ENCODE assay signal across 1 mouse cellular context in the genomic region with DNA sequence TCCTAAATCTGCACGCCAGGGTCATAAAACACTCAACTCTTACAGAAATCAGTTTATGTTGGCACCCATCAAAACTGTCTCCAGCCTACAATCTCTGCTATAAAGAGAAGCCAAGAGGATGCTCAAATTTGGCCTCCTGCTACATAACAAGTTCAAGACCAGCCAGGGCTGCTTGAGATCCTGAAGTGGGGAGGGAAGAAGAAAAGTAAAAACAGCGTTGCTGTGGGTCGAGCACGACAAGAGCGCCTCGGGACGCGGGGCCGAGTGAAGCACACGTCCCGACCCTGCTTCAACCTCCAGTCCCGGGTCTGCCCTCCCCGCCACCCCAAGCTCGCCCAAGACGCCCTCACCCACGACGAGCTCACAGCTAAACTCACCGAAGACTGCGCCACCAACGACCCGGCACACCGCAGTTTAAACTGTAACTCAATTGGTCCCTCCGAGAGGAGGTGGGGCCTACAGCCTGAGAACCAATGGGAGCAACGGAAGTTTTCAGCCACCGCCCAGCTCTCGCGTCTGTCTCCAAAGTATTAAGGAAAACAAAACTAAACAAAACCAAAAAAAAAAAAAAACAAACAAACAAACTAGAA.
TF ChIP-seq lines count a peak whose summit lies in the region.

A gene (minus strand): TSS at position 428 of the 590 bp plus-strand sequence.

TF ChIP-seq in MEL, 35 proteins besides CTCF, POLR2A, EP300 and RAD21 (continued from another document):
- peak; percentile 82; the same call in 1 of the 2 replicates for TF ChIP-seq POLR2AphosphoS5 (IDR thresholded peaks at IDR 0.05; ENCODE audit: borderline replicate concordance, low read depth, low read length)
- TF ChIP-seq MYC (IDR thresholded peaks at IDR 0.05; ENCODE audit: low read depth, low read length) = peak; percentile 57; the same call in 1 of the 2 replicates
